Mouse (Mus musculus): ENCODE measurements around the gene Ift172. TPM values are rescaled to one million over a fixed set of nuclear protein-coding genes. Genes with fewer than 3 reads are reported as not detected.

Ift172 gene
- 4.5 and 5.1 TPM in 2 replicates for polyA plus RNA-seq (2015; fragmentation: Nextera tagmentation; extraction: Ambion mirVana)

DNA sequence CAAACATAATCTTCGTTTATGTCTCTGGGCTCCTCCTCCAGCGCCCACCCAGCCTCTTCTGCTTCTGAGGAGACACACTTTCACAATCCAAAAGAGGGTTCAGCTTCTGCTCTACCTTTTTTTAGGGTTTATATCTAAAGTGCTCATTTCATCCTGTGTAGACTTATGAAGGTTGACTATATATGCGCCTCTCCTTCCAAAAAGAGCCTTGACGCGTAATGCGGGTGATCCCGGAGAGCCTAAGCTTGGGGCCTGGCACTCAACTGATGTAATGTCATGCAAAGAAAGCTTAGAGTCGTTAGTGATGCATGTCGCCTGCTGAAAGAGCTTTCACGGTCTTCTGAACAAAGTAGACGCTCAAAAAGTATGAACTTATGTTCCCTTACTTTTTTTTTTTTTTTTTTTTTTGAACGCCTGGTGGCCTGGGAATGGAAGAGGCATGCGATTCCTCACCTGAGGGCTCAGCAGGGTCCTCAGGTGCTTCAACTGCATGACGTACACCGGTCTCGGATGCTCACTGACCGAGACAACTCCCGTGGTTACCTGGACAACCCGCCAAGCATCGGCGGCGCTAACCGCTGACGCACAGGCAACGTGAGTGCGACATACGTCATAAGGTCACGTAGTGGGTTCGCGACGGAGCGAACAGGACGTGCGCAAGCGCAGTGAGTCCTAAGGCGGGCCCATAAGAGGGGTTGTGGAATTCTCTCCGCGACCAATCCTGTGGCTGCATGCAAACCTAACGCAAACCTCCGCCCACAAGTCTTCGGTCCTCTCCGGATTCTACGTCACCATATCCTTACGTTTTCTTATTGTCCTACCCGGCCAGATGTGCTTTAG lies at the start of gene Ift172:
Gene Ift172 (minus strand): TSS at position 596 of the 840 bp plus-strand sequence.
- peak; percentile 98 for ATAC-seq (ENCODE audit: low read depth)
- WGBS (ENCODE audit: insufficient replicate concordance) = 2% methylated on average over 45 of the region's 45 CpGs
- Histone ChIP-seq H3K27me3 (ENCODE audit: control insufficient read depth, insufficient read depth, low read depth, low read length) (peaks cover 15% of the 10 kb centered on the region), H3K9me3 (replicated peaks; ENCODE audit: control insufficient read depth, low read length) (no peaks in the 10 kb centered on the region), H3K9ac (ENCODE audit: low read depth, low read length) (peak within 1 kb of the TSS; percentile 69), H3K27ac (ENCODE audit: low read length) (peak within 1 kb of the TSS; percentile 77), H3K4me1 (ENCODE audit: control insufficient read depth, low read depth, low read length) (peaks cover 15% of the 10 kb centered on the region), H3K36me3 (ENCODE audit: control insufficient read depth, insufficient read depth) (no peaks in the 10 kb centered on the region), H3K4me3 (ENCODE audit: low read depth, low read length) (peak within 1 kb of the TSS; percentile 66), H3K4me2 (ENCODE audit: low read depth, low read length) (peak within 1 kb of the TSS; percentile 90)

GRCm38 (mm10) chr5:31328255-31328654 lies 37.3 kb upstream of the Ift172 start:
- Histone ChIP-seq H3K9ac (ENCODE audit: low read depth, low read length) (no peak overlapping the region), H3K9me3 (replicated peaks; ENCODE audit: control insufficient read depth, low read length) (no peaks in the 10 kb centered on the region), H3K27me3 (ENCODE audit: control insufficient read depth, insufficient read depth, low read depth, low read length) (no peaks in the 10 kb centered on the region), H3K4me3 (ENCODE audit: low read depth, low read length) (no peak overlapping the region), H3K27ac (ENCODE audit: low read length) (no peak overlapping the region), H3K4me1 (ENCODE audit: control insufficient read depth, low read depth, low read length) (no peaks in the 10 kb centered on the region), H3K4me2 (ENCODE audit: low read depth, low read length) (no peak overlapping the region), H3K36me3 (ENCODE audit: control insufficient read depth, insufficient read depth) (no peaks in the 10 kb centered on the region)
- 32% methylated on average over 7 of the region's 7 CpGs for WGBS (ENCODE audit: insufficient replicate concordance)
- no peak for ATAC-seq (ENCODE audit: low read depth)

DNA sequence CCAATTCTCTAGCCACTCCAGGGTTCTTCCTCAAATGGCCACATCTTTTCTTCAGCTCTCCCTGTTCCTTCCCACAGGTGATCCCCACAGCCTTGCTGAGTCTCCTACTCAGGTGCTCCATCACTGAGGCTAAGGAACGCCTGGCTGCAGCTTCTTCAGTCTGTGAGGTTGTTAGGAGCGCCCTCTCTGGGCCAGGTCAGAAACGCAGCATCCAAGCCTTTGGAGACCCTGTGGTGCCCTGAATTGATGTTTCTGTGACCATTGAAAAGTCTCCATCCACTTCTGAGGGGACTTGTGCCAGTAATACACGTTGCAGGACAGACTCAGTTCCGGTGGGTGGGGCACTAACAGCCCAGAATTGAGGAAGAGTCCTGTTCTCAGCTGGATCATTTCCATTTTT lies 35.9 kb upstream of the Ift172 start:
- H3K9ac ChIP-seq (ENCODE audit: low read depth, low read length) = no peak overlapping the region
- 13% methylated on average over 5 of the region's 5 CpGs for WGBS (ENCODE audit: insufficient replicate concordance)
- no peak for ATAC-seq (ENCODE audit: low read depth)
- no peaks in the 10 kb centered on the region for H3K4me1 ChIP-seq (ENCODE audit: control insufficient read depth, low read depth, low read length)
- H3K4me3 ChIP-seq (ENCODE audit: low read depth, low read length) = no peak overlapping the region
- H3K36me3 ChIP-seq (ENCODE audit: control insufficient read depth, insufficient read depth) = no peaks in the 10 kb centered on the region
- no peaks in the 10 kb centered on the region for H3K27me3 ChIP-seq (ENCODE audit: control insufficient read depth, insufficient read depth, low read depth, low read length)
- H3K27ac ChIP-seq (ENCODE audit: low read length) = no peak overlapping the region
- no peaks in the 10 kb centered on the region for H3K9me3 ChIP-seq (replicated peaks; ENCODE audit: control insufficient read depth, low read length)
- H3K4me2 ChIP-seq (ENCODE audit: low read depth, low read length) = no peak overlapping the region

DNA sequence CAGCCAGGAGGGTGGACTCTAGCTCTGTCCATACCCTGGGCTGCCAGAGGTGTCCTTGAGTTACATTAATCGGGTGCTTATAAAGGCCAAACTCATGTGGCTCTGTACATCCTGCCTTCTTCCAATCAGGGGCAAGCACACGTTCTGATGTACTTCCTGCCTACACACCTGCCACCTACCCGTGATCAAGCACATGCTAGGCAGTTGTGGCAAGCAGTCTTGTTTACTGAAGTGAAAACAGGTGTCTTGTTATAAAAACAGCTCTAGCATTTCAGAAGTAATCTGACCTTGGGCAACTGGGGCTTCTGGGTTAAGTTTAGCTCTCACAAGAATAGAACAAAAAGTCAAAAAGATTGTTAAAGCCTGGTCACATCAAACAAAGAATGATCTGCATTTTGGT lies 33.2 kb upstream of the Ift172 start:
- no peak for ATAC-seq (ENCODE audit: low read depth)
- no peak overlapping the region for H3K4me3 ChIP-seq (ENCODE audit: low read depth, low read length)

GRCm38 (mm10) chr5:31322776-31323175 lies 31.9 kb upstream of the Ift172 start:
- 68% methylated on average over 3 of the region's 3 CpGs for WGBS (ENCODE audit: insufficient replicate concordance)
- no peak for ATAC-seq (ENCODE audit: low read depth)
- H3K4me2 ChIP-seq (ENCODE audit: low read depth, low read length) = no peak overlapping the region
- no peak overlapping the region for H3K9ac ChIP-seq (ENCODE audit: low read depth, low read length)
- H3K27me3 ChIP-seq (ENCODE audit: control insufficient read depth, insufficient read depth, low read depth, low read length) = no peaks in the 10 kb centered on the region
- no peak overlapping the region for H3K4me3 ChIP-seq (ENCODE audit: low read depth, low read length)
- no peaks in the 10 kb centered on the region for H3K9me3 ChIP-seq (replicated peaks; ENCODE audit: control insufficient read depth, low read length)
- H3K27ac ChIP-seq (ENCODE audit: low read length) = no peak overlapping the region
- no peaks in the 10 kb centered on the region for H3K4me1 ChIP-seq (ENCODE audit: control insufficient read depth, low read depth, low read length)
- H3K36me3 ChIP-seq (ENCODE audit: control insufficient read depth, insufficient read depth) = no peaks in the 10 kb centered on the region

More for the DNA sequence above, 33.2 kb upstream of the Ift172 start:
- Histone ChIP-seq H3K27me3 (ENCODE audit: control insufficient read depth, insufficient read depth, low read depth, low read length) (no peaks in the 10 kb centered on the region), H3K4me1 (ENCODE audit: control insufficient read depth, low read depth, low read length) (no peaks in the 10 kb centered on the region), H3K27ac (ENCODE audit: low read length) (no peak overlapping the region), H3K9me3 (replicated peaks; ENCODE audit: control insufficient read depth, low read length) (no peaks in the 10 kb centered on the region), H3K36me3 (ENCODE audit: control insufficient read depth, insufficient read depth) (no peaks in the 10 kb centered on the region), H3K4me2 (ENCODE audit: low read depth, low read length) (no peak overlapping the region), H3K9ac (ENCODE audit: low read depth, low read length) (no peak overlapping the region)
- WGBS (ENCODE audit: insufficient replicate concordance) = 37% methylated on average over 3 of the region's 3 CpGs

DNA sequence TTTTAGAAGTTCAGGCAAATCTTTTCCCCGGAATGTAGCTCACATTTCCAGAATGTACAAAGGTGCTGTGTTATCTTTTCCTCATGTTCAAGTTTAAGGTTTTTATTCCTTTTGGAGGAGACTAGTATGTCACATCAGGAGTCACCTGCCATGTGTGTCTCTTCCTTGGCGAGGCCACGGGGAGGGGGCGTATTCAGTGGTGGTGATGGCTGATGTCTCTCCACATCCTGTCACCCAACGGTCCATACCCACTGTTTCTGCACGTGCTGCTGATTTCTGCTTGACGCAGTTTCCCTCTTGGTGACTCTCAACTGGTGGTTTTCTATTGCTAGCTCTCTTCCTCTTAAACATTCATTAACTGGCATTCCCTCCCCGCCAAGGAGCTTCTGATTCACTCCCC lies 21.9 kb upstream of the Ift172 start:
- no peaks in the 10 kb centered on the region for H3K36me3 ChIP-seq (ENCODE audit: control insufficient read depth, insufficient read depth)
- H3K9me3 ChIP-seq (replicated peaks; ENCODE audit: control insufficient read depth, low read length) = no peaks in the 10 kb centered on the region
- no peaks in the 10 kb centered on the region for H3K4me1 ChIP-seq (ENCODE audit: control insufficient read depth, low read depth, low read length)
- no peak overlapping the region for H3K27ac ChIP-seq (ENCODE audit: low read length)
- ATAC-seq (ENCODE audit: low read depth) = no peak
- no peak overlapping the region for H3K4me2 ChIP-seq (ENCODE audit: low read depth, low read length)
- WGBS (ENCODE audit: insufficient replicate concordance) = 44% methylated on average over 8 of the region's 8 CpGs
- H3K4me3 ChIP-seq (ENCODE audit: low read depth, low read length) = no peak overlapping the region
- no peaks in the 10 kb centered on the region for H3K27me3 ChIP-seq (ENCODE audit: control insufficient read depth, insufficient read depth, low read depth, low read length)
- no peak overlapping the region for H3K9ac ChIP-seq (ENCODE audit: low read depth, low read length)

DNA sequence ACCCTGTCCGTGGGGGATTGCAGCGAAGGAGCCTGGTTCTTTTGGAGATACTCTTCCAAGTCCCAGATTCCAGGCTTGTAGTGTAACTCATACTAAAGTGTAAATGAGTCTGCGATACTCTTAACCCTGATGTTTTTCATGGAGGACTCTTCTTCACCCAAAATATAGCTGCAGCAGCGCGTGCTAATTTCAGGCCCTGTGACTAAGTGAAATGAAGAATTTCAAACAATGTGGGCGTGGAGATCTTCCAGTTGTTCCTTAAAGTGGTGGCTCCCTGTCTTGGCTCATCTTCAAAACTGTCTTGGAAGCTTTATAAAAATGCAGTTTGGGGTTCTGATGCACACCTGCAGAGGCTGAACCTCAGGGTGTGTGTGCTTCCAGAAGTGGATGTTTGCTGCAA lies 12.2 kb upstream of the Ift172 start:
- 75% methylated on average over 6 of the region's 6 CpGs for WGBS (ENCODE audit: insufficient replicate concordance)
- no peak for ATAC-seq (ENCODE audit: low read depth)
- Histone ChIP-seq H3K9me3 (replicated peaks; ENCODE audit: control insufficient read depth, low read length) (no peaks in the 10 kb centered on the region), H3K9ac (ENCODE audit: low read depth, low read length) (no peak overlapping the region), H3K36me3 (ENCODE audit: control insufficient read depth, insufficient read depth) (no peaks in the 10 kb centered on the region), H3K27ac (ENCODE audit: low read length) (no peak overlapping the region), H3K4me1 (ENCODE audit: control insufficient read depth, low read depth, low read length) (no peaks in the 10 kb centered on the region), H3K4me2 (ENCODE audit: low read depth, low read length) (no peak overlapping the region), H3K4me3 (ENCODE audit: low read depth, low read length) (no peak overlapping the region), H3K27me3 (ENCODE audit: control insufficient read depth, insufficient read depth, low read depth, low read length) (no peaks in the 10 kb centered on the region)

DNA sequence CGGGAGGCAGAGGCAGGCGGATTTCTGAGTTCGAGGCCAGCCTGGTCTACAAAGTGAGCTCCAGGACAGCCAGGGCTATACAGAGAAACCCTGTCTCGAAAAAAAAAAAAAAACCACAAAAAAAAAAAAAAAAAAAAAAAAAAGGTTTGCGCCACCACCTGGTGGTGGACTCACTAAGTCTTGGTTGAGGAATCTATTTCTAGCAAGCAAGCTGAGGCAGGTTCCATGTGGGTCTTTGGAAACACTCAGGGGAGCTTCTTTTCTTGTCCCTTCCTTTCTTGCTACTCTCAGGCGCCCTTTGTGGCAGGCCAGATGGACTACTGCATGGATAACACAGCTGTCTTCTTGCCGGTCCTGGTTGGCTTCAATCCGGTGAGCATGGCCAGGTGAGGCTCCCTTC lies 10.9 kb upstream of the Ift172 start:
- H3K27ac ChIP-seq (ENCODE audit: low read length) = no peak overlapping the region

GRCm38 (mm10) chr5:31298486-31298885 lies 7.6 kb upstream of the Ift172 start:
- Histone ChIP-seq H3K27ac (ENCODE audit: low read length) (no peak overlapping the region), H3K9me3 (replicated peaks; ENCODE audit: control insufficient read depth, low read length) (no peaks in the 10 kb centered on the region), H3K27me3 (ENCODE audit: control insufficient read depth, insufficient read depth, low read depth, low read length) (peaks cover 28% of the 10 kb centered on the region), H3K9ac (ENCODE audit: low read depth, low read length) (no peak overlapping the region), H3K4me1 (ENCODE audit: control insufficient read depth, low read depth, low read length) (peaks cover 4% of the 10 kb centered on the region), H3K36me3 (ENCODE audit: control insufficient read depth, insufficient read depth) (no peaks in the 10 kb centered on the region), H3K4me3 (ENCODE audit: low read depth, low read length) (no peak overlapping the region), H3K4me2 (ENCODE audit: low read depth, low read length) (no peak overlapping the region)
- 17% methylated on average over 2 of the region's 2 CpGs for WGBS (ENCODE audit: insufficient replicate concordance)
- ATAC-seq (ENCODE audit: low read depth) = no peak

More for the DNA sequence above, 10.9 kb upstream of the Ift172 start:
- Histone ChIP-seq H3K4me2 (ENCODE audit: low read depth, low read length) (no peak overlapping the region), H3K27me3 (ENCODE audit: control insufficient read depth, insufficient read depth, low read depth, low read length) (peaks cover 7% of the 10 kb centered on the region), H3K4me3 (ENCODE audit: low read depth, low read length) (no peak overlapping the region), H3K9me3 (replicated peaks; ENCODE audit: control insufficient read depth, low read length) (no peaks in the 10 kb centered on the region), H3K9ac (ENCODE audit: low read depth, low read length) (no peak overlapping the region), H3K36me3 (ENCODE audit: control insufficient read depth, insufficient read depth) (no peaks in the 10 kb centered on the region), H3K4me1 (ENCODE audit: control insufficient read depth, low read depth, low read length) (no peaks in the 10 kb centered on the region; the same call in 1 of the 2 replicates)
- 51% methylated on average over 7 of the region's 8 CpGs for WGBS (ENCODE audit: insufficient replicate concordance)
- no peak for ATAC-seq (ENCODE audit: low read depth)
